Mouse (Mus musculus): ENCODE measurements around the gene Spock1.

DNA sequence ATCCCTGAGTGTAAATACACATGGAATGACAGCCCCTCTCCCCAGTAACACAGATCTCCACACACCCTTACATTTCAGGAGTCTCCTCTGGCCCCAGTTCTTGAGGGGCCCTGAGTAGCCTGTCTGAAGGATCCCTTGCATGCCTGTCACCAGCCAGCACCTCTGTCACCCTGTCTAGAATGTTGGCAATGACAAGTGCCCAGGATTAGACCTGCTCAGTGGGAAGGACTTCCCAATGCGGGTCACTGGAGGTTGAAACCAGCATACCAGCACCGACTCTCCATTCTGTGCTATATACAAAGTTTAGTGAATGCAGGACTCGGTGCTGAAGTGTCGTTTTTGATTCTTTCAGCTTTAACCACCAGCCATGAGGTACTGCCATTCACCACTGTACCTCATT is 266.5 kb downstream of the Spock1 start:
- TF ChIP-seq CTCF (IDR thresholded peaks at IDR 0.05; ENCODE audit: insufficient read depth, low read length) (no peak), POLR2A (IDR thresholded peaks at IDR 0.05; ENCODE audit: borderline replicate concordance, extremely low read depth, low read depth, low read length) (no peak)

All from lung, adult 2 months (tissue).